Mouse (Mus musculus): Measurements from ENCODE around the gene Macrod2. TPM values are rescaled to one million over a fixed set of nuclear protein-coding genes. Genes with fewer than 3 reads are reported as not detected.

Gene Macrod2
- polyA plus RNA-seq (2015; fragmentation: Illumina TruSeq; extraction: RNeasy Lipid Tissue Mini Kit (QIAGEN cat#74804); ENCODE audit: insufficient read depth, low read depth, low replicate concordance): 3.3 TPM

DNA sequence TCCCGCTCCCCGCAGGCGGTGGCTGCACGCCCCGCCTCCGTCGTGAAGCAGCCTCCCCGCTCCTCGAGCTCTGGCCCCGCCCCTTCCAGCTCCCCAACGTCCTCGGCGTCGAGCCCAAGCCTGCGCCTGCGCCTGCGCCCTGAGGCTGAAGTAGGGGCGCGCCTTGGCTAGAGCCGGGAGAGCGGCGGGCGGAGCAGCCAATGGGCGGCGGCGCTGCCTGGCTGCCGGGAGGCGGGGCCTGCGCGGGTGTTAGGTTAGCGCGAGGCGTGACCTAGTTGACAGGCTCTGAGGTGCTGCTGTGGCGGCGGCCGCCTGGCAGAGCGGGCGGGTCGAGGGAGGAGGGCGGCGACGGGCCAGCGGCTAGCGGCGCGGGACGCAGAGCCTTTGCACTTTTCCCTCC is at the start of gene Macrod2:
Macrod2 (plus strand) TSS at position 131 of the 400 bp plus-strand sequence.

DNA sequence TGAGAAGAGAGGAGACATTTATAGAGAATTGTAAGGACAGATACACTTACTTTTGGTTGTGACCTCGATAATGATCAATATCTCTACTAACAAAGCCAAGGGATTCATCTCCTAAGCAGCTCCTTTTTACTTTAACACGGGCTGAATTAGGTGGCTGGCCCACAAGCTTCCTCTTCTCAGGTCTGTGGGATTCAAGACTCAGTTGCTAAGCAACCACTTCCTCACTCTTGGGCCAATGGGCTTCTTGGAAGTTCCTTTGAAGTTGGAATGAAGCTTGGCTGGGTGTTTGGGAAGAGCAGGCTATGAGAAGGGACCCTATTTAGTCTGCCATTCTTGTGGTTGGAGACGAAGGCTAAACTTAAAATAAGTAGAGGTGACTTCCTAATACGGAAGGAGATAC is 5.6 kb upstream of the Macrod2 start, which contains the start of gene Sel1l2:
Sel1l2 (minus strand) TSS at position 182 of the 400 bp plus-strand sequence.

DNA sequence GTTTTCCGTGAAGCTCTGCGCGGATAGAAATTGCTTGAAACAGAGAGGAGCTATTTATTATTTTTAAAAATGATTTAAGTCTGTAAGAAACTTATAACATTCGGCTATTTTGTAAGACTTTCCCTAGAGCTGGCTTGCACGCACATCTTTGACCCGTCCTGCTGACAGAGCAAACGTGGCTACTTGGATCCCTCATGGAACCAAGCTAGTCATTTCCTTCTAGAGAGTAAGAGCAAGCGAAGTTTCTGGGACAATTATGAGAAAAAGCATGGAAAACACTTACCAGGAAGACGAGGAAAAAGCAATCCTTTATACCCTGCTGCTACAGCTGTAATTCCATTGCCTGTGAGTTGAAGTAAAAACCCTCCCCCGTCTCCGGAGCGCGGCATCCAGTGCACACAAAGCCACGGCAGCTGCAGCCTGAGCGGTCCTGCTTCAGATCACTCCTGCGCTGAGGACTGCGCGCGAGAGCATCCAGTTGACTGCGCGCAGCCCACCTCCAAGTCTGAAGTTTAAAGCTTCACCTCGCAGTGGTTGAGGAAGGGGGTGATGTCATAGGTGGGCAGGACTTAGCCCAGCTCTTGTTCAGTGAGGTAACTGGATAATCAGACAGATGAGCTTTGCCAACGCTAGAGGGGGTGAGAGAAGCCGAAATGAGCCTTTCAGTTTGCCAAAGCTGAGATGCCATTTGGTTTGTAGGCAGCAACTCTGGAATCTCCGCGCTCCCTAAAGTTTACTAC is 276.0 kb downstream of the Macrod2 start, which contains the start of gene Flrt3:
Flrt3 (minus strand) TSS at position 507 of the 740 bp plus-strand sequence.

Other genes starting within 250 kb of the Macrod2 start
- gene Gm17374, start 243.3 kb upstream of the Macrod2 start, polyA plus RNA-seq (2015; fragmentation: Illumina TruSeq; extraction: RNeasy Lipid Tissue Mini Kit (QIAGEN cat#74804); ENCODE audit: insufficient read depth, low read depth, low replicate concordance): not detected
- 7.1 TPM for gene Esf1, start 224.7 kb upstream of the Macrod2 start, polyA plus RNA-seq (2015; fragmentation: Illumina TruSeq; extraction: RNeasy Lipid Tissue Mini Kit (QIAGEN cat#74804); ENCODE audit: insufficient read depth, low read depth, low replicate concordance)
- gene Ndufaf5, start 224.7 kb upstream of the Macrod2 start, polyA plus RNA-seq (2015; fragmentation: Illumina TruSeq; extraction: RNeasy Lipid Tissue Mini Kit (QIAGEN cat#74804); ENCODE audit: insufficient read depth, low read depth, low replicate concordance): 3.5 TPM
- gene Sel1l2, start 5.6 kb upstream of the Macrod2 start, polyA plus RNA-seq (2015; fragmentation: Illumina TruSeq; extraction: RNeasy Lipid Tissue Mini Kit (QIAGEN cat#74804); ENCODE audit: insufficient read depth, low read depth, low replicate concordance): not detected

Data from pancreas, adult 10 weeks (tissue).